Mouse (Mus musculus) heart, embryonic 16.5 days (tissue): Measurements from ENCODE around the gene Ccar1. TPM values are rescaled to one million over a fixed set of nuclear protein-coding genes. Genes with fewer than 3 reads are reported as not detected.
"Not testable (repeated sequence)": the region's sequence is repeated elsewhere in the genome, so short reads cannot be mapped to it uniquely, and the experiment has no call there.

Experiments used
- ATAC-seq: fragments of 200-750 bp; cut with Nextera tagmentation; replicated peaks from 2 replicates; pipeline ENCODE4 v1.8.0; 2017; ENCODE audit warnings: moderate number of reproducible peaks; ENCODE audit not compliant: insufficient read depth, low FRiP score; ENCODE audit errors: extremely low read depth
- H3K27ac ChIP-seq: fragments of 300-500 bp; sonication (generic); 2 replicates; pipeline ENCODE4 v1.5.1; 2014; ENCODE audit warnings: mild to moderate bottlenecking, low read length, control low read depth, moderate library complexity
- H3K27me3 ChIP-seq: fragments of 300-500 bp; sonication (generic); 2 replicates; pipeline ENCODE4 v1.6.1; 2014; ENCODE audit warnings: low read length, mixed read lengths; ENCODE audit not compliant: control insufficient read depth, insufficient read depth
- H3K36me3 ChIP-seq: fragments of 300-500 bp; sonication (generic); 2 replicates; pipeline ENCODE4 v1.6.1; 2014; ENCODE audit not compliant: control insufficient read depth, insufficient read depth
- H3K4me1 ChIP-seq: fragments of 300-500 bp; sonication (generic); 2 replicates; pipeline ENCODE4 v1.6.1; 2014; ENCODE audit warnings: low read length, mixed read lengths; ENCODE audit not compliant: control insufficient read depth, insufficient read depth
- H3K4me2 ChIP-seq: fragments of 300-500 bp; sonication (generic); 2 replicates; pipeline ENCODE4 v1.6.1; 2014; ENCODE audit warnings: low read depth, mild to moderate bottlenecking, control low read depth, low read length
- H3K4me3 ChIP-seq: fragments of 300-500 bp; sonication (generic); 2 replicates; pipeline ENCODE4 v1.5.1; 2014; ENCODE audit warnings: mild to moderate bottlenecking, control low read depth, low read length
- H3K9ac ChIP-seq: fragments of 300-500 bp; sonication (generic); 2 replicates; pipeline ENCODE4 v1.6.1; 2014; ENCODE audit warnings: low read length, control low read depth
- H3K9me3 ChIP-seq: fragments of 300-500 bp; sonication (generic); replicated peaks from 2 replicates; pipeline ENCODE4 v1.6.1; 2016; ENCODE audit warnings: low read length; ENCODE audit not compliant: control insufficient read depth
- WGBS: fragments of 180-500 bp; shearing (Covaris S2); extraction: QIAGEN DNeasy Blood & Tissue Kit; methylation state at CpG from one replicate; pipeline ENCODE4 v1.1.7; 2014; 5-methylcytosine and 5-hydroxymethylcytosine counted together
- polyA plus RNA-seq: library from polyadenylated mRNA; unstranded; fragments of >200 nt; fragmentation: Nextera tagmentation; extraction: Ambion mirVana; gene quantifications from 2 replicates; pipeline ENCODE4 v1.2.1, GENCODE M21; 2015

Gene Ccar1
- polyA plus RNA-seq, 1 experiment from 2014 or later: 90.9 TPM

DNA sequence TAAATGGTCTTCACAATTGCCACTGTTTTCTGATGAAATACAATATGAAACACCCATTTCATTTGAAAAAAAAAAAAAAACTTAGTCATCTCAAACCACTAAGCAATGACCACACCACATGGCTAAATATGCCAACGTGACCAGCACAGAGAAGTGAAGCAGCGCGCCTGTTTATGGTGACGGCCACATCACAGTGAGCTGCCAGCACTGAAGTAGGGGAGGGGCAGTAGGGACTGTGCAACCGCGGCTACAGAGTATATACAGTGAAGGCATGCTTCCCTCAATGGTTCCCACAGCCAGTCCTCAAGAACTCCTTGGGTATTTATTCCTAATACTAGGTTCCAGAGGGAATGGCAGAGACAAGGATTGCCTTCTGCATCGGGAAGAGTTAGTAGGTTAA is 16.2 kb upstream of the Ccar1 start:
- no peaks in the 10 kb centered on the region for H3K9me3 ChIP-seq
- 84% methylated on average over 7 of the region's 7 CpGs for WGBS
- ATAC-seq: no peak
- H3K4me3 ChIP-seq: no peak overlapping the region
- no peaks in the 10 kb centered on the region for H3K27me3 ChIP-seq
- no peak overlapping the region for H3K4me2 ChIP-seq
- peaks cover 12% of the 10 kb centered on the region for H3K36me3 ChIP-seq
- no peaks in the 10 kb centered on the region for H3K4me1 ChIP-seq
- no peak overlapping the region for H3K9ac ChIP-seq
- no peak overlapping the region for H3K27ac ChIP-seq

DNA sequence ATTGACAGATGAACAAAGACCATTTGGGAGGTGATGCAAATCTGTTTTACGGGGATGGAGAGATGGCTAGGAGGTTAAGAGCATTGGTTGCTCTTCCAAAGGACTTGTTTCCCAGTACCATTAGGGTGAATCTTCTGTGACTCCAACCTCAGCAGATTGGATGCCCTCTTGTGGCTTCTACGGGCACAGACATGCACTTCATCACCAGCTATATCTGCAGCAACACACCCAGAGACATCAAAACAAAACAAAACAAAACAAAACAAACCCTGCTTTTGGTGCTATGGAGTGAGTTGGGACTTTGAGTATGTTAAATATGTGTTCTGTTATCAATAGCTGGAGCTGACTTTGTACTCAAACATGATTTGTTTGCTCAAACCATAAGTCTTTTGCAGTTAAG is 12.0 kb upstream of the Ccar1 start:
- H3K27me3 ChIP-seq: no peaks in the 10 kb centered on the region
- H3K4me1 ChIP-seq: no peaks in the 10 kb centered on the region
- no peaks in the 10 kb centered on the region for H3K9me3 ChIP-seq
- no peak overlapping the region for H3K9ac ChIP-seq
- H3K36me3 ChIP-seq: peaks cover 3% of the 10 kb centered on the region; the same call in 1 of the 2 replicates
- 75% methylated on average over 2 of the region's 2 CpGs for WGBS
- no peak overlapping the region for H3K4me2 ChIP-seq
- no peak overlapping the region for H3K4me3 ChIP-seq
- ATAC-seq: no peak
- no peak overlapping the region for H3K27ac ChIP-seq

DNA sequence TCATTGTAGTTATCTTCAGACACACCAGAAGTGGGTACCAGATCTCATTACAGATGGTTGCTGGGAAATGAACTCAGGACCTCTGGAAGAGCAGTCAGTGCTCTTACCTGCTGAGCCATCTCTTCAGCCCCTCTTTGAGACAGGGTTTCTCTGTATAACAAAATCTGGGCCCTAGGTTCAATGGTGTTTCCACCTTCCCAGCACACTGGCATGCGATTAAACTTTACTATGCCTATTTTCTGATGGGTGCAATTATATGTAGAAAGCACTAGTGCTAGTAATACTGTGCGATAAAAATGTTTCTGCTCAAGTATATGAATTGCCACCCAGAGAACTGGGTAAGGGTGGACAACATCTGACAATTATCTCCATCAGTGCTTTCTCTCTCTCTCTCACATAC is 11.2 kb upstream of the Ccar1 start:
- ATAC-seq: no peak
- Histone ChIP-seq H3K4me3 (no peak overlapping the region), H3K4me1 (no peaks in the 10 kb centered on the region), H3K27me3 (no peaks in the 10 kb centered on the region), H3K9me3 (no peaks in the 10 kb centered on the region), H3K4me2 (no peak overlapping the region), H3K27ac (no peak overlapping the region), H3K36me3 (peaks cover 3% of the 10 kb centered on the region; the same call in 1 of the 2 replicates), H3K9ac (no peak overlapping the region)
- 96% methylated on average over 2 of the region's 2 CpGs for WGBS

DNA sequence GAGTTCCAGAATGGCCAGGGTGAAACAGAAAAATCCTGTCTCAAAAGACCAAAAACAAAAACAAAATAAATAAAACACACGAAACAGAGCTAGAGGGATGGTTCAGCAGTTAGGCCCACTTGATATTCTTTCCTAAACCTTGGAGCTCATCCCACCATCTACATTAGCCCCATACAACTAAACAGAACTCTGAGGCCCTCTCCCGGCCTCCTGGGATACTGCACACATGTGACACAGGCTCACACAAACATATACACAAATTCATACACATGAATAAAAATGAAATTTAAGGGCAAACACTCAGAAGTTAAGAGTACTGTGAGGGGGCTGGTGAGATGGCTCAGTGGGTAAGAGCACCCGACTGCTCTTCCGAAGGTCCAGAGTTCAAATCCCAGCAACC is 2.1 kb upstream of the Ccar1 start:
- H3K36me3 ChIP-seq: peaks cover 10% of the 10 kb centered on the region
- WGBS: 98% methylated on average over 4 of the region's 4 CpGs
- no peak overlapping the region for H3K4me2 ChIP-seq
- no peak for ATAC-seq
- H3K4me3 ChIP-seq: no peak overlapping the region
- no peak overlapping the region for H3K9ac ChIP-seq
- H3K9me3 ChIP-seq: no peaks in the 10 kb centered on the region
- no peaks in the 10 kb centered on the region for H3K27me3 ChIP-seq
- no peak overlapping the region for H3K27ac ChIP-seq
- peaks cover 9% of the 10 kb centered on the region; the same call in 1 of the 2 replicates for H3K4me1 ChIP-seq

DNA sequence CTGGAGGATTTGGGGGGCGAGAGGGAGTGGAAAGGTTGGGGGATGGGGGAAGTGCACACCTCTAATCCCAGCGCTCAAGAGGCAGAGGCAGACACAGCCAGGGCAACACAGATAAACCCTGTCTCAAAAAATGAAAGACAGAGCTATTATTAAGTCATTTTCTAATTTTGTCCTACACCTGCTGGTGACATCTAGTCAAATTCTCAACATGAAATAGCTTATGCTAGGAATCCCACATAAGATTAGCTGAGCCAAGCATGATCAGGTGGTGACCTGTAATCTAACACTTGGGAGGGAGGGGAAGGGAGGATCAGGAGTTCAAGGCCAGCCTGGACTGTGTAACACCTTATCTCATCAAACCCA is 986 bp upstream of the Ccar1 start:
- peak overlapping the region; percentile 69 for H3K4me2 ChIP-seq
- ATAC-seq: peak; percentile 52
- no peaks in the 10 kb centered on the region for H3K27me3 ChIP-seq
- peak overlapping the region; percentile 98 for H3K27ac ChIP-seq
- 27% methylated on average over 2 of the region's 2 CpGs for WGBS
- no peak overlapping the region for H3K9ac ChIP-seq
- H3K36me3 ChIP-seq: peaks cover 18% of the 10 kb centered on the region
- no peaks in the 10 kb centered on the region for H3K9me3 ChIP-seq
- peak overlapping the region; percentile 84 for H3K4me3 ChIP-seq
- H3K4me1 ChIP-seq: peaks cover 16% of the 10 kb centered on the region; the same call in 1 of the 2 replicates

DNA sequence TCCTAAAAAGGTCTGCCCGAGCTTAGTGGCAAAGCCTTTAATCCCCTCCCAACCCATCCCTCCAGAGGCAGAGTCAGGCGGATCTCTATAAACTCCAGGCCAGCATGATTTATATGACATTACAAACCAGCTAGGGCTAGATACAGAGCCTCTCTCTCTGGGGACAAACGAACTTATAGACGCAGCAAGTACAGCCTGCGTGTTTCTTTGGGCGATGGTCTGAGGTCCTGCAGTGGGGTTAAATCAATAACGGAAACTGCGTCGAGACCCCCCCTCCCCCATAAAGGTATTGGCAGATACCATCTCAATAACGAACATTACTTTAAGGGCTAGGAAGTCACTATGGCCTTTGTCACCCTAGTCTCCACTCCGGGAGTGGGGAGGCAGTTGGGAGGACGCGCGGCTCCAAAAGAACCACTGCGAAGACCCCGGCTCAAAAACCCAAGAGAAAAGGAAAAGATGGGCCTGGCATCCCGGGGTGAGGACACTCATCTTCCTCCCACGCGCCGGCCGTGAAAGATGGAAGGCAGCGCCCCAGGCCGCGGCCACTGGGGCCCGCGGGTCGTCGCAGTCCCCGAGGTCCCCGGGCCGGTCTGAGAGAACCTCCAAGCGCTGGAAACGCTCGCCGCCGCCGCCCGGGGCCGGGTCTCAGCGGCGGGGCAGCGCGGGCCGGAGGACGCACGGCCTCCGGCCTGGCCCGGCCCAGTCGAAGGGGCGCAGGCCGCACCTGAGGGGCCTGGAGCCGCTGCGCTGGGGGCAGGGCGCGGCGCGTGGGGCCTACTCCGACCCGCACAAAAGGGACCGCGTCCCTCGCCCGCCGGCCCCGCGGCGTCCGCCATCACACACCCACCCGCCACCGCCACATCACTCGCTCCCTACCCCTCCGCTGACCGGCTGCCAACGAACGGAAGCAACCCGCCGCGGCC is 572 bp downstream of the Ccar1 start:
- Histone ChIP-seq H3K4me3 (peak overlapping the region; percentile 84), H3K9me3 (no peaks in the 10 kb centered on the region), H3K27me3 (no peaks in the 10 kb centered on the region), H3K4me2 (peak overlapping the region; percentile 73), H3K9ac (peak overlapping the region; percentile 95), H3K4me1 (peaks cover 19% of the 10 kb centered on the region; the same call in 1 of the 2 replicates), H3K27ac (peak overlapping the region; percentile 98), H3K36me3 (peaks cover 32% of the 10 kb centered on the region)
- peak; percentile 54 for ATAC-seq
- under 1% methylated on average over 71 of the region's 78 CpGs for WGBS

DNA sequence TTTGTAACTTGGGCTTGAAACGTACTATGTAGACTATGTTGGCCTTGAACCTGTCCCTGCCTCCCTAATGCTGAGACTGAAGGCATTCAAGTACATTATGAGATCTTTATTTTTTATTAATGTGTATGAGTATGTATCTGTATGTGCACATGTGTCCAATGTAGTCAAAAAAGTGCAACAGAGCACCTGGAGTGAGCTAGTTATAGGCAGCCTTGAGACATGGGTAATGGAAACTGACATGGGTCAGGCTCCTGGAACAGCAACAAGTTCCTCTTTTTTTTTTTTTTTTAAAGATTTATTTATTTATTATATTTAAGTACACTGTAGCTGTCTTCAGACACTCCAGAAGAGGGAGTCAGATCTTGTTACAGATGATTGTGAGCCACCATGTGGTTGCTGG is 10.3 kb downstream of the Ccar1 start:
- not testable (repeated sequence) for ATAC-seq, H3K27ac ChIP-seq, H3K9me3 ChIP-seq, H3K27me3 ChIP-seq, H3K4me2 ChIP-seq, H3K9ac ChIP-seq, H3K4me3 ChIP-seq, H3K4me1 ChIP-seq
- peaks cover 68% of the 10 kb centered on the region for H3K36me3 ChIP-seq
- 82% methylated on average over 1 of the region's 1 CpGs for WGBS

DNA sequence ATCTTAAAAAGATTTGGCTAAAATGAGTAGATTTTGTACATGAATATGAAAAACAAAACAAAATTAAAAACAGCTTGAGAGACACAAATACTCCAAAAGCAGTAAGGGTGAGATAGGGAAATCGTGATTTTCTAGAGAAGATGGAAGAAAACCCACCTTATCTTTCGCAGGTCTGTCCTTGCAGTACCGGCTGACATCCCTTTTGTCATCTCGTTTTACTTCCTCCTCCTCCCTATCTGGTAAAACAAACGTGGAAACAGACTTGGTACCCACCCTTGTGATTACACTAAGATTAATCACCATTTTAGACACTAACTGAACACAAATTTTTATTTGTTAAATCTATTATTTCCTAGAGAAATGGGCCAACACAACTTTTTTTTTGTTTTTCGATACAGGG is 41.3 kb downstream of the Ccar1 start:
- WGBS: 64% methylated on average over 6 of the region's 6 CpGs
- no peak for ATAC-seq
- no peak overlapping the region for H3K4me2 ChIP-seq
- no peaks in the 10 kb centered on the region for H3K9me3 ChIP-seq
- H3K9ac ChIP-seq: no peak overlapping the region
- peaks cover 65% of the 10 kb centered on the region for H3K36me3 ChIP-seq
- H3K27ac ChIP-seq: no peak overlapping the region
- H3K4me1 ChIP-seq: no peaks in the 10 kb centered on the region
- H3K27me3 ChIP-seq: no peaks in the 10 kb centered on the region
- H3K4me3 ChIP-seq: no peak overlapping the region

DNA sequence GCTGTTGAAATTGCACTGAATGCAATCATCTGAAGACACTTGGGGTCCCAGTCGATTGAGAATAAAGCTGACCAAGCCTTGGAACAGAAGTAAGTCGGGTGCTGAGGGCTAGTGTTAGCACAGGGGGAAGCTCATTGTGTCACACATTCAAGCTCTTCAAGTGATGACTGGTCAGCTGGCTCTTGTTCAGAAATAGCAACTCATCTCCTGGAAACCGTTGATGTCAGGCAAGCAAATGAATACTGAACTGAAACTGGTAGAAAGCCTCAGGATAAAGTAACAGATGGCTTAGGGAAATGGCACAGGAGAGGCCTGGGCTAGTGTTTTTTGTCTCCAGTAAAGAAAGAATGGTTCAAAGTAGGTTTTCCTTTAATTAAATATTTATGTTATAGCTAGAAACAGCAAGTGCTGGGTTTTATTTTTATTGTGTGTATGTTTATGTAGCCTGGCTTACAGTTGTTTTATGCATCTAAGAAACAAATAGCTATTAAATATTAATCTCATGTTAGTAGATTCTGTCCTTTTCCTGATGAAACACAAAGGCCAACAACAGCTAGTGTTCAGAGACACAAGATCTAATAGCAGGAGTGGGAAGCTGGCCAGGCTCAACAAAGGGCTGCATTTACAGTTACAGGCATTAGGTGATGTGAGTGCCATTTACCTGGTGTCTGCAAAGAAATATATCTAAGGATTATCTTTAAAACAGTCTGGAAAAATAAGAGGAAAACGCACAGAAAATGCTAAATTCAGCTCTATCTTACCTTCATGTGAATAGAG is 51.9 kb downstream of the Ccar1 start:
- H3K4me1 ChIP-seq: peaks cover 5% of the 10 kb centered on the region; the same call in 1 of the 2 replicates
- no peaks in the 10 kb centered on the region for H3K9me3 ChIP-seq
- no peak overlapping the region for H3K4me2 ChIP-seq
- H3K9ac ChIP-seq: no peak overlapping the region
- peaks cover 24% of the 10 kb centered on the region for H3K36me3 ChIP-seq
- H3K27me3 ChIP-seq: no peaks in the 10 kb centered on the region
- ATAC-seq: peak; percentile 83; the same call in 1 of the 2 replicates
- no peak overlapping the region for H3K4me3 ChIP-seq
- 46% methylated on average over 4 of the region's 4 CpGs for WGBS
- peak overlapping the region; percentile 38; the same call in 1 of the 2 replicates for H3K27ac ChIP-seq
